Mouse (Mus musculus) liver, embryonic 14.5 days (tissue): ENCODE data around the gene Parp16. TPM values are rescaled to one million over a fixed set of nuclear protein-coding genes. Genes with fewer than 3 reads are reported as not detected.

Experiments
- ATAC-seq: fragments of 200-750 bp; cut with Nextera tagmentation; 2 replicates; pipeline ENCODE4 v1.8.0; 2017; ENCODE audit warnings: moderate number of reproducible peaks, mild to moderate bottlenecking, moderate library complexity; ENCODE audit not compliant: insufficient read depth
- DNase-seq, 3 experiments: peaks; one replicate each; pipeline ENCODE4 v3.0.0-alpha.2; 2012 to 2013; ENCODE audit warnings: low read depth in 3 of 3, low spot score in 3 of 3
- H3K27ac ChIP-seq: fragments of 300-500 bp; sonication (generic); 2 replicates; pipeline ENCODE4 v1.5.1; 2014; ENCODE audit warnings: moderate library complexity, mild to moderate bottlenecking, control low read depth, inconsistent platforms
- H3K27me3 ChIP-seq: fragments of 300-500 bp; sonication (generic); 2 replicates; pipeline ENCODE4 v1.6.1; 2014; ENCODE audit warnings: mild to moderate bottlenecking, low read length, moderate library complexity; ENCODE audit not compliant: control insufficient read depth, insufficient read depth
- H3K36me3 ChIP-seq: fragments of 300-500 bp; sonication (generic); replicated peaks from 2 replicates; pipeline ENCODE4 v1.6.1; 2014; ENCODE audit warnings: low read depth; ENCODE audit not compliant: control insufficient read depth, insufficient read depth
- H3K4me1 ChIP-seq, 2 experiments: fragments of 200-500 bp in 1 of 2; fragments of 300-500 bp in 1 of 2; sonication (generic) in 1 of 2; replicated peaks; 2 replicates each; pipeline ENCODE4 v1.6.1; 2012 to 2014; ENCODE audit warnings: antibody characterized with exemption in 1 of 2, inconsistent platforms in 1 of 2, low read length in 1 of 2; ENCODE audit not compliant: control insufficient read depth in 2 of 2, insufficient read depth in 2 of 2
- H3K4me2 ChIP-seq: fragments of 300-500 bp; sonication (generic); 2 replicates; pipeline ENCODE4 v1.6.1; 2014; ENCODE audit warnings: low read depth, mild to moderate bottlenecking, control low read depth, moderate library complexity
- H3K4me3 ChIP-seq, 2 experiments: fragments of 200-500 bp in 1 of 2; fragments of 300-500 bp in 1 of 2; sonication (generic) in 1 of 2; 2 replicates each; pipeline ENCODE4 v1.5.1; 2012 to 2014; ENCODE audit warnings: low read depth in 2 of 2, low read length in 2 of 2, mild to moderate bottlenecking in 2 of 2, control low read depth in 1 of 2, inconsistent platforms in 1 of 2, moderate library complexity in 1 of 2; ENCODE audit not compliant: insufficient read depth in 1 of 2
- H3K9ac ChIP-seq: fragments of 300-500 bp; sonication (generic); replicated peaks from 2 replicates; pipeline ENCODE4 v1.6.1; 2014; ENCODE audit warnings: mild to moderate bottlenecking, control low read depth, moderate library complexity
- H3K9me3 ChIP-seq: fragments of 300-500 bp; sonication (generic); 2 replicates; pipeline ENCODE4 v1.6.1; 2016; ENCODE audit warnings: low read length, mixed read lengths; ENCODE audit not compliant: control insufficient read depth
- CTCF ChIP-seq: IDR thresholded peaks from 2 replicates; pipeline ENCODE4 v1.5.1; 2016; ENCODE audit warnings: antibody characterized with exemption, low read depth, control low read depth
- EP300 ChIP-seq: IDR thresholded peaks from 2 replicates; pipeline ENCODE4 v1.6.1; 2016; ENCODE audit warnings: antibody characterized with exemption, low read depth
- WGBS: fragments of 180-500 bp; shearing (Covaris S2); extraction: QIAGEN DNeasy Blood & Tissue Kit; methylation state at CpG from one replicate; pipeline ENCODE4 v1.1.7; 2014; ENCODE audit not compliant: insufficient replicate concordance; 5-methylcytosine and 5-hydroxymethylcytosine counted together
- polyA plus RNA-seq, 2 experiments: library from polyadenylated mRNA; depleted of rRNA in 1 of 2; stranded (reverse) in 1 of 2; unstranded in 1 of 2; fragments of >200 nt; fragmentation: Nextera tagmentation in 1 of 2; extraction: Ambion mirVana in 1 of 2; gene quantifications; 2 replicates each; pipeline versions ENCODE4 v1.2.1 to v1.2.3; 2012 to 2014

Parp16 gene
- polyA plus RNA-seq (2012; rRNA removed) (4.9 and 5.7 TPM in 2 replicates), polyA plus RNA-seq (2014; fragmentation: Nextera tagmentation; extraction: Ambion mirVana) (7.2 and 9.3 TPM in 2 replicates)

GRCm38 (mm10) chr9:65195053-65195452, at the start of gene Parp16:
Gene Parp16, plus strand, starts transcription at chr9:65195353.
- Histone ChIP-seq H3K27me3 (no peaks in the 10 kb centered on the region), H3K4me3 (no peak within 1 kb of the TSS), H3K4me2 (peak within 1 kb of the TSS; percentile 32), H3K9ac (peak within 1 kb of the TSS; percentile 43), H3K9me3 (no peaks in the 10 kb centered on the region), H3K27ac (peak within 1 kb of the TSS; percentile 73), H3K36me3 (no peaks in the 10 kb centered on the region), H3K4me1 (peaks cover 35 to 51% of the 10 kb centered on the region in 2 experiments)
- TF ChIP-seq CTCF = no peak
- no peak for TF ChIP-seq EP300
- ATAC-seq (no peak), DNase-seq (no peak)
- WGBS = 71% methylated on average over 4 of the region's 4 CpGs

GRCm38 (mm10) chr9:65146001-65146400, 49.2 kb upstream of the Parp16 start:
- Histone ChIP-seq H3K4me3 (no peak overlapping the region), H3K9me3 (no peaks in the 10 kb centered on the region), H3K4me2 (no peak overlapping the region), H3K4me1 (no peaks in the 10 kb centered on the region), H3K27ac (no peak overlapping the region), H3K36me3 (no peaks in the 10 kb centered on the region), H3K9ac (no peak overlapping the region), H3K27me3 (peaks cover 36% of the 10 kb centered on the region)
- TF ChIP-seq CTCF = no peak
- no peak for TF ChIP-seq EP300
- no peak for ATAC-seq
- DNase-seq = no peak
- WGBS = 68% methylated on average over 5 of the region's 5 CpGs

GRCm38 (mm10) chr9:65148507-65148906, 46.6 kb upstream of the Parp16 start:
- Histone ChIP-seq H3K9ac (no peak overlapping the region), H3K4me2 (no peak overlapping the region), H3K27me3 (peaks cover 11% of the 10 kb centered on the region), H3K4me1 (no peaks in the 10 kb centered on the region), H3K4me3 (no peak overlapping the region), H3K27ac (no peak overlapping the region), H3K36me3 (no peaks in the 10 kb centered on the region), H3K9me3 (no peaks in the 10 kb centered on the region)
- DNase-seq (no peak), ATAC-seq (no peak)
- TF ChIP-seq EP300 = no peak
- TF ChIP-seq CTCF = no peak
- 56% methylated on average over 7 of the region's 7 CpGs for WGBS

- peaks cover 7% of the 10 kb centered on the region for H3K27me3 ChIP-seq
- DNase-seq (no peak), ATAC-seq (no peak)
- no peaks in the 10 kb centered on the region for H3K4me1 ChIP-seq
- TF ChIP-seq CTCF (no peak), EP300 (no peak)
- no peak overlapping the region for H3K9ac ChIP-seq
- H3K9me3 ChIP-seq = no peaks in the 10 kb centered on the region
- no peak overlapping the region for H3K27ac ChIP-seq
- no peak overlapping the region for H3K4me2 ChIP-seq
- 58% methylated on average over 6 of the region's 6 CpGs for WGBS
- H3K4me3 ChIP-seq = no peak overlapping the region
- no peaks in the 10 kb centered on the region for H3K36me3 ChIP-seq
Measured at GRCm38 (mm10) chr9:65152711-65153330, 42.3 kb upstream of the Parp16 start.

GRCm38 (mm10) chr9:65153331-65153711, 41.8 kb upstream of the Parp16 start:
- DNase-seq (no peak), ATAC-seq (no peak)
- H3K4me3 ChIP-seq = no peak overlapping the region
- H3K4me1 ChIP-seq = no peaks in the 10 kb centered on the region
- TF ChIP-seq CTCF (no peak), EP300 (no peak)
- H3K9ac ChIP-seq = no peak overlapping the region
- no peaks in the 10 kb centered on the region for H3K36me3 ChIP-seq
- H3K9me3 ChIP-seq = no peaks in the 10 kb centered on the region
- WGBS = 31% methylated on average over 5 of the region's 5 CpGs
- no peak overlapping the region for H3K4me2 ChIP-seq
- peaks cover 11% of the 10 kb centered on the region for H3K27me3 ChIP-seq
- H3K27ac ChIP-seq = no peak overlapping the region
